Mouse (Mus musculus) granulocyte monocyte progenitor cell, adult 5-6 weeks (primary cell): ENCODE results near the gene Kifc3. TPM values are rescaled to one million over a fixed set of nuclear protein-coding genes. Genes with fewer than 3 reads are reported as not detected.
A peak's percentile ranks its signal among the peaks of the same experiment; 100 is the strongest.

Experiments used
- ATAC-seq: replicated peaks from 2 replicates; pipeline ENCODE4 v1.8.0; 2016; ENCODE audit warnings: mild to moderate bottlenecking, moderate TSS enrichment, inconsistent platforms; ENCODE audit not compliant: poor library complexity, severe bottlenecking
- total RNA-seq, 2 experiments: library from RNA; stranded (forward) in 1 of 2; stranded (reverse) in 1 of 2; fragments of 200-712, 200-1000 nt in 1 of 2; fragments of >200 nt in 1 of 2; fragmentation: Nextera tagmentation in 1 of 2; gene quantifications; 2 replicates each; pipeline ENCODE4 v1.2.3; 2014 to 2017

Gene Kifc3
- total RNA-seq, 2 experiments from 2014 or later = 1.1 to 3.2 TPM

DNA sequence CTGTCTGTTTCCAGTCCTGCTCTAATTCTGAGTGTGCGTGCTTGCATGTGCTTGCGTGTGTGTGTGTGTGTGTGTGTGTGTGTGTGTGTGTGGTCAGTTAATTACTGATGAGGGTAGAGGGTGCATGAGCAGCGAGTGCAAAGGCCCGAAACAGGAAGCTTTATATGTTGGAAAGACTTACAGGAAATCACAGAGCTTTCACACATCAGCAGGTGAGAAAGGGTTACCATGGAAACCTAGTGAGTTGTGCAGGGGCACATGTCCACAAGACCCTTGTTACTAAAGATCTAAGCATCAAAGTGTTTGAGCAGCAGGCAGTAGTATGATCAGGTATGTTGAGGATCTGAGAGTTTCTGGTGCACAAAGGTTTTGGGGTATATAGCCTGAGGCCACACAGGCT is 118.4 kb downstream of the Kifc3 start:
- ATAC-seq = no peak

DNA sequence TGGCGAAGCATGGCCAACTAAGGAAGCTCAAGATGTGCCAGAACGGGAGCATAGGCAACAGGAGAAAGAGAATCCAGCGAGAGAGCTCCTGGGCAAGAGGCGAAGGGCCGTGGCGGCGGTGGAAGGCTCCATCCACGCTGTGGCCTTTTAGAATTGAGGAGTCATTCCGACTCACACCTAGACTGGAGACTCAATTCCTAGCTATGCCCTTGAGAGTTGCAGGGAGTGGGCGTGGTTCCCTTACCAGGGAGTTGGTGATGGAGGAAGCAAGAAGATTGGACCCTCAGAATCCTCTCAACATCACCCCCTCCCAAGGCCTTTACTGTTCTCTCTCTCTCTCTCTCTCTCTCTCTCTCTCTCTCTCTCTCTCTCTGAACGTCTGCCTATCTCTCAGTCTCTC is 121.0 kb downstream of the Kifc3 start:
- ATAC-seq = no peak

DNA sequence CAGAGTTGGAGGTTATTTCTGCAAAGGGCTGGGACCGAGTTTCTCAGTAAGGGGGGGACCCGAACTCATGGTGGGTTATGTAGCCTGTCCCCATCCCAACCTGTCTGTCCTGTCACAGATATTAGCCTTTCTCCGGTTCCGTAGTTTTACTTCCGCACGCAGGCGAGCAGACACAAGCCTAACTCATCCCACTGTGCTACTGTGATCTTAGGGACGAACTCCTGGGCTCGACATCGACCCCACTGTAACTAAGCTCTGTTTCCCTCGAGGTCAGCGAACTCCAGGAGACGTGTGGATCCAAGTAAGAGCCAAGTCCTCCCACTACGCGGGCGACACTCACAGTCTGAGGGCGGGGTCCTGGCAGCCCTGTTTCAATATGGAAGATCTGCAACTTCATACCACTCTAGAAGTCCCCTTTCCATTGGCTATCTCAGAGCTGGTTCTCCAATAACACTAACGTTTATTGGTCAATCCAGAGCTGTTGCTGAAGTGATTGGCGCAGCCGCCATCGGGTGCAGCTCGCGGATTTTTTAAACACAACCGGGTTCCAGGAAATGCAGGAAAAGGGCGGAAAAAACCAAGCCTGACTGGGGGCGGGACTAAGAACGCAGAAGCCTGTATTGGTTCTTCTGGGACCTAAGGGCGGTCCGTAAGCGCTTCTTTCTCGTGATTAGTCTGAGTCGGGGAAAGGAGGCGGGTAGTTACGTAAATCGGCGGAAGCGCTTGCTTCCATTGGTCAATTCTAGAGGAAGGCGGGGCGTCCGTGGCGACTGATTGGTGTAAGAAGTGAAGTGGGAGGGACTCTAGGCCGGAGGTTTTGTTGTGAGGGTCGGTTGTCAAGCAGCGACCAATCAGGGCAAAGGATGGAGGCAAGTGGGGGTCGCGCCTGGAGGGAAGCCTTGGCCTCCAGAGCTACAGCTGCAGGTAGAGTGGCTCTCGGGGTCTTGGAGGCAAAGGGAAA is 122.0 kb downstream of the Kifc3 start, which contains the start of gene Katnb1:
Gene Katnb1 (plus strand): TSS at position 806 of the 961 bp plus-strand sequence.
- peak; percentile 84 for ATAC-seq

DNA sequence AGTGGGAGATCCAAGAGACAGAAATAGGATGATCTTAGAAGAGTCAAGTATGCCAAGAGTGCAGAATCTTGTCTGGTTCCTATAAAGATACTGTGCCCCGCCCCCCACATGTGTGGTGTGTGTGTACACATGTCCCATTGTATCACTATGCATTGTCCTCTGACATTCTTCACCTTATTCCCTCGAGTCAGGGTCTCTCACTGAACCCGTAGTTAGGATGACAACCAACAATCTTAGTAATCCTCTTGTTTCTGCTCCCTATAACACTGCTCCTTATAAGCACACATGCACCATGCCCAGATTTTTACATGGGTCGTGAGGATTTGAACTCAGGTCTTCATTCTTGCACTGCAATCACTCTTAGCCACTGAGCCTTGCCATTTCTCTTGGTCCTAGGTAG is 123.3 kb downstream of the Kifc3 start:
- no peak for ATAC-seq

DNA sequence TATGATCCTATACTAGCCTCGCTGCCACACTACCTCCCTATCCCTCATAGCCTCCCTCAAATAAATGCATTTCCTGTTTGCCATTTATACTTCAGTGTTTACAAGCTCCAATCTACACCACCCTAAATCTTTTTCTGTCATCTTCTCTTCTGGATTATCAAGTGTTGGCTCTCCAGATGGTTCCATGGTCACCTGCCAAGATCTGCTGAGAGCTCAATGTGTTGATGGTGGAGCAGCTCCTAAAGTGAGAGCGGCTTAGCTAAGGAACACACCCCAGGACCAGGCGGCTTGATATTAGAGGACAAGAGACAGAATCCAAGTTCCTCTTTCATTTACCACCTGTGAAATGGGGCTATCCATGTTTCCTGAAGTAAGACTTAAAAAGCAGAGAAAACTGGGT is 124.6 kb downstream of the Kifc3 start:
- no peak for ATAC-seq

DNA sequence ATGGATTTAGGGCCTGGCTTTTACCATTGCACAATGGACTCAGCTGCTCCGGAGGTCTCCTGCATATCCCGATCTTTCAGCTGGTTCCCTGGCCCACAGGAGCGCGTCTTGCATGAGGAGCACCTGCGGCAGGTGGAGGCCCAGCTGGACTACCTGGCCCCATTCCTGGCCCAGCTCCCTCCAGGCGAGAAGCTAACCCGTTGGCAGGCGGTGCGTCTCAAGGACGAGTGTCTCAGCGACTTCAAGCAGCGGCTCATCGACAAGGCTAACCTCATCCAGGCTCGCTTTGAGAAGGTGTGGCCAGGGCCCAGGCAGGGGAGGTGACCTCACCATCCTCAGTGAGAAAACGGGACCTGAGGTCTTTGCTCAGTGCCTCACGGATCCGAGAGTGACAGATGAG is 126.5 kb downstream of the Kifc3 start:
- ATAC-seq = no peak

DNA sequence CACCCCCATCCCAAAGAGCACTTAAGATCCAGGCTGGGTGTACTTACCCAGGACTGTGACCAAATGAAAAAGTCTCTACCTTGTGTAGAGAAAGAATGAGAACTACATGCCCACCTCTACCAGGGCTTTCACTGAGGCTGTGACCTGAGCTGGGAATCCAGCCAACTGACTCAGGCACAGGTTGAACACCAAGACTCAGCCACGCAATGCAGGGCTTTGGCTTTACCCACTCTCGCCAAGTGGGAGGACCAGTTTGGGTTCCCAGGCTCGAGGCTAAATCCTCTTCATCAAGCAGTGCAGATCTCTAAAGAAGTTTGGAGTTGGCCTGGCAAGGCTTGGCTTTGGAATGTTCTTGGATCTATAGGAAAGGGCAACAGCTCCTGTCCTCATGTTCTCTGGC is 127.1 kb downstream of the Kifc3 start:
- ATAC-seq = no peak

DNA sequence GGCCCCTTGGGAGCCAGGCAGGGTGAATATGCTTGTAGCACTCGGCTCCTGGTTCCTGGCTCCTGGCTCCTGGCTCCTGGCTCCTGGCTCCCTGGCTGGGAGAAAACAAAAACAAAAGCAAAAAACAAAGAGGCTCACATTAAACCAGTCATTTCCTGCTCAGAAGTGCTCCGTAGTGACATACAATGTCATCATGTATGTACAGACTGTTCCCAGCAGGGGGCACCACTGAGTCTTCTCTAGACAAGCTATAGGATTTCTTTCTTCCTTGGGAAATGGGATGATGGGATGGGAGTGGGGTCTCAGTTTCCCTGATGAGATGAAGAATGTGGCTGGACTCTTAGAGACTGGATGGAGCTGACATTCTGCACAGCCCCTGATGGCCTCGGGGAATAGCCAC is 135.0 kb downstream of the Kifc3 start:
- peak; percentile 83 for ATAC-seq

DNA sequence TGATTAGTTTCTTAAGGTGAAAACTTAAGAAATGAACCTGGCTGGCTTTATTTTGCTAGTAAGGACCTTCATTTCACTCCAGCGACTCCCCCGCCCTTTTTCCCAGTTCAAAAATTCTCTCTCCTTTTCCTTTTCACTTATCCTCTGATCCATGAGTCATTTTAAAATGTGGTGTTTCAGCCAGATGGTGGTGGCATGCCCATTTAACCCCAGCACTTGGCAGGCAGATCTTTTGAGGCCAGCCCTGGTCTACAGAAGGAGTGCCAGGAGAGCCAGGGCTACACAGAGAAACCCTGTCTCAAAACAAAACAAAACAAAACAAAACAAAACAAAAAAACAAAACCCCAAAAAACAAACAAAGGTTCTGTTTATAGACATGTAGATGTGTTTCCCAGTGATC is 138.1 kb downstream of the Kifc3 start:
- ATAC-seq = no peak

DNA sequence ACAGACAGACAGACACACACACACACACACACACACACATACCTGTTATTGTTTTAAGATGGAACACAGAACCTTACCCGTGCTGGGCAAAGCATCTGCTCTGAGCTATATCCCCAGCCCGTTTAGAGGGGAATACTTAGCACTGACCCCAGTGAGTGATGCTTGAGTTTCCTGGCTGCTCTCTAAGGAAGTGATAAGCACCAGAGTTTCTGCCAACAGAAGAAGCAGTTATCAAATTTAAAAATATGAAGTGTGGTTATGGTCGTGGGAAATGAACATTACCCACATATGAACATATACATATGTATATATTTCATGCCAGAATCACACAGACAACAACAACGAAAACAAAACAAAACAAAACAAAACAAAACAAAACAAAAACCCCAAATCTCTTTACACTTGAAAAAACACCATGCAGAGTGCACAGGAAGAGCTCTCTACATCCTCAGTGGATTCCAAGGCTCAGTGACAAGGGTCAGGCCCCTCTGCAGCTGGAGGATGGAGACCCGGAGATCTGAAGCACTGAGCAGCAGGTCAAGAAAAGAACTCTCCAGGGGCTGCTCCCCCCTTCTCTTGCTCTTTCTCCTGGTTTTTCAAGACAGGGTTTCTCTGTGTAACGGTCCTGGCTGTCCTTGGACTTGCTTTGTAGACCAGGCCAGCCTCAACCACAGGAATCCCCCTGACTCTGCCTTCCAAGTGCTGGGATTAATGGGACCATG is 142.6 kb downstream of the Kifc3 start:
- no peak for ATAC-seq

DNA sequence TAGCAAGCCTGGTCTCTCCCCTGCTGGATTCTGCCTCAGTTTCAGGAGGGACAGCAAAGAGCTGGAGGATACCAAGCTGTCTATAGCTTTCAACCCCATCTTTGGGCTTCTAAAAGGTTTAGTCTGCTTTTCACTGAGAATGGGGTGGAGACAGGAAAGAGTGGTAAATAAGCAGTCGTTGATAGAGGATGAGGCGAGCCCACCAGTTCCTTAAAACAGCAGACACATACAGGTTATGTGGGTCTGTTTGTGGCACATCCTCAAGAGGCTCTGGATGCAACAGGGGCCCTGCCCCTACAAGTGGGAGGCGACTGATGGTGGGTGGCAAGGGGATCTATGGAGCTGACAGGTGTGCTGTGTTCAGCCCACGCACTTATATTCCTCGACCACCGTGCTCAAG is 144.0 kb downstream of the Kifc3 start:
- peak; percentile 58 for ATAC-seq

DNA sequence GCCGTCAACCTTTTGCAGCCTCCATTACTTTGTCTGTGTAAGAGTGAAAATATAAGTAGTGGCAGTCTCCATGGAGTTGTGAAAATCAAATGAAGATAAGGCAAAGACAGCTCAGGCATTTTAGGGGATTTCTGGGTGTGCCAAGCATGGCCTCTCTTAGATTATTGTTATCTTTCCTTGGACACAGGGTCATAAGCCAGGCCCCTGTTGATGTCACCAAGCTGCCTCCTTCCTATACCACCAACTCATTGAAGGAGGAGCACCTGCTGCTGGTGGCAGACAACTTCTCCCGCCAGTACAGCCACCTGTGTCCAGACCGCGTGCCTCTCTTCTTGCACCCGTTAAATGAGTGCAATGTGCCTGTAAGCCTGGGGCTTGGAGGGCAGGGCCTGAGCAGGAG is 146.2 kb downstream of the Kifc3 start:
- ATAC-seq = no peak

DNA sequence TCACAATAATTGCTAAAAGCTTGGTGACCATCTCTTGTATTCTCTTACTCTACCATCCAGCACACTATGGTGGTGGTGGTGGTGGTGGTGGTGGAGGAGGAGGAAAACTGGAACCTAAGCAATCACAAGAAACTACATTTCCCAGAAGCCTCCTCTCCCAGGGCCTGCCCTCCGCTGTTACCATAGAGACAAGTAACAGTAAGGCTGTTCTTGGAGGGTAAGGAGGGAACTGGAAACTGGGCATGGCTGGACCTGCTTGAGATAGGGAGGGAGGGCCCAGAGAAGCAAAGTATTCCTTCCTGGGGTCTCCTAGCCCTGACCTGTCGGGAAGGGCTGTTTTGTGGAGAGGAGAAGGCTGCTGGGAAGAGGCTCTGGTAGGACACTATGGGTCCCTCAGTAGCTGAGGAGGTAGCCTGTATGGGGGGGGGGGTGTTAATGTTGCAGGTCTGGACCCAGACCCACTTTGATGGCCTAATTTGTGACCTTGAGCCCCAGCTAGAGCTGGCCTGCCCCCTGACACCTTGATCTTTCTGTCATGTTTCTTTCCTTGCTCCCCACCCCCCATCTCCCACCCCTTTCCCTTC is 147.6 kb downstream of the Kifc3 start, which contains the start of gene Drc7:
Gene Drc7 (plus strand): TSS at position 177 of the 584 bp plus-strand sequence.
- peak; percentile 81 for ATAC-seq

DNA sequence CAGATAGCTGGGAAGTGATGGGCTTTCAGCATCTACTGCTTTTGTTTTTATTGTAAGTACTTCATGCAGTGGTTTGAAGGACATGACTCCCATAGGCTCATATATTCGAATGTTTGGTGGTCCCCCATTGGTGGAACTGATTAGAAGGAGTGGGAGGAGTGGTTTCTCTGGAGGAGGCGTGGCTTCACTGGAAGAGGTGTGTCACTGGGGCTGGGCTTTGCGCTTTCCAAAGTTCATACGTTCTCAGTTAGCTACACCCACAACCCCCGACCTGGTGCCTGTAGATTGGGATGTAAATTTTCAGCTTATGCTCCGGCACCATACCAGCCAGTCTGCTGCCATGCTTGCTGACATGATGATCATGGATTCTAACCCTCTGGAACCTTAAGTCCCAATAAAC is 148.2 kb downstream of the Kifc3 start:
- ATAC-seq = no peak

Other genes with a start within 250 kb of the Kifc3 start
- 115 and 208 TPM in 2 replicates for gene Adgrg1, start 228.1 kb downstream of the Kifc3 start, total RNA-seq (2014; fragmentation: Nextera tagmentation)
- gene Adgrg1, start 228.1 kb downstream of the Kifc3 start, total RNA-seq (2017) = 50.3 and 50.9 TPM in 2 replicates
- 142 and 175 TPM in 2 replicates for gene Adgrg3, start 185.1 kb downstream of the Kifc3 start, total RNA-seq (2014; fragmentation: Nextera tagmentation)
- gene Adgrg3, start 185.1 kb downstream of the Kifc3 start, total RNA-seq (2017) = 170 and 173 TPM in 2 replicates
- 1.8 and 2.5 TPM in 2 replicates for gene Drc7, start 147.7 kb downstream of the Kifc3 start, total RNA-seq (2014; fragmentation: Nextera tagmentation)
- gene Drc7, start 147.7 kb downstream of the Kifc3 start, total RNA-seq (2017) = 1.2 and 3.7 TPM in 2 replicates
- gene Katnb1, start 121.6 kb downstream of the Kifc3 start, total RNA-seq (2014; fragmentation: Nextera tagmentation) = 14.3 and 17.6 TPM in 2 replicates
- gene Katnb1, start 121.6 kb downstream of the Kifc3 start, total RNA-seq (2017) = 33.2 and 34.4 TPM in 2 replicates
- 8.2 and 8.5 TPM in 2 replicates for gene Cngb1, start 103.8 kb upstream of the Kifc3 start, total RNA-seq (2014; fragmentation: Nextera tagmentation)
- gene Cngb1, start 103.8 kb upstream of the Kifc3 start, total RNA-seq (2017) = 8.6 and 10.0 TPM in 2 replicates
- gene Tepp, start 107.8 kb upstream of the Kifc3 start, total RNA-seq (2014; fragmentation: Nextera tagmentation) = not detected in 2 replicates
- not detected in 2 replicates for gene Tepp, start 107.8 kb upstream of the Kifc3 start, total RNA-seq (2017)
- 5.4 and 6.9 TPM in 2 replicates for gene Zfp319, start 129.1 kb upstream of the Kifc3 start, total RNA-seq (2014; fragmentation: Nextera tagmentation)
- 1.6 and 2.2 TPM in 2 replicates for gene Zfp319, start 129.1 kb upstream of the Kifc3 start, total RNA-seq (2017)
- 41.5 and 44.1 TPM in 2 replicates for gene Usb1, start 129.5 kb upstream of the Kifc3 start, total RNA-seq (2014; fragmentation: Nextera tagmentation)
- gene Usb1, start 129.5 kb upstream of the Kifc3 start, total RNA-seq (2017) = 31.4 and 36.8 TPM in 2 replicates
- not detected in 2 replicates for gene Mmp15, start 149.5 kb upstream of the Kifc3 start, total RNA-seq (2014; fragmentation: Nextera tagmentation)
- 0.13 and 0.21 TPM in 2 replicates for gene Mmp15, start 149.5 kb upstream of the Kifc3 start, total RNA-seq (2017)
- gene Cfap20, start 232.1 kb upstream of the Kifc3 start, total RNA-seq (2014; fragmentation: Nextera tagmentation) = 62.1 and 78.1 TPM in 2 replicates
- gene Cfap20, start 232.1 kb upstream of the Kifc3 start, total RNA-seq (2017) = 62.8 and 65.6 TPM in 2 replicates